ENCODE assay signal across 11 mouse cellular contexts in genomic region chr3:136672870-136673269, GRCm38 (mm10). TPM values are rescaled to one million over a fixed set of nuclear protein-coding genes. Genes with fewer than 3 reads are reported as not detected.
DNase-seq lines count a peak whose midpoint lies in the region; ATAC-seq and TF ChIP-seq lines count a peak whose summit lies in the region.
"Had no signal": no experiment of that assay in that cellular context is flagged by ENCODE, and none has a peak within 500 bp of the region (broad histone marks: within the 10 kb centered on the region; RNA-seq: fewer than 3 reads in every experiment).

No protein-coding gene starts in this region.

- TF ChIP-seq EP300 in liver, postnatal 0 days (IDR thresholded peaks at IDR 0.05; ENCODE audit: low read depth), result no peak

- H3K36me3 ChIP-seq in heart, embryonic 14.5 days (ENCODE audit: control insufficient read depth, insufficient read depth, low read length), result no peaks in the 10 kb centered on the region
- no peaks in the 10 kb centered on the region for H3K36me3 ChIP-seq in liver, postnatal 0 days (replicated peaks; ENCODE audit: insufficient read depth, low read length)
- H3K36me3 ChIP-seq in liver, embryonic 12.5 days, result no peaks in the 10 kb centered on the region
- H3K36me3 ChIP-seq in hindbrain, embryonic 14.5 days (replicated peaks; ENCODE audit: control insufficient read depth, insufficient read depth), result no peaks in the 10 kb centered on the region
- no peaks in the 10 kb centered on the region for H3K36me3 ChIP-seq in myocyte (ENCODE audit: control insufficient read depth, insufficient read depth)
- H3K36me3 ChIP-seq: heart, embryonic 12.5 days had no signal

- TF ChIP-seq POLR2A in myocyte (IDR thresholded peaks at IDR 0.05; ENCODE audit: insufficient read length, low read depth), result no peak

- TF ChIP-seq CTCF in liver, postnatal 0 days (IDR thresholded peaks at IDR 0.05; ENCODE audit: low read depth), result no peak

- H3K4me3 ChIP-seq in heart, embryonic 14.5 days (ENCODE audit: control insufficient read depth in 1 of 2, insufficient read depth in 1 of 2, low read depth in 1 of 2, low read length in 2 of 2), result no peak overlapping the region; a peak in 1 of 4 replicates
- H3K4me3 ChIP-seq in liver, postnatal 0 days (ENCODE audit: low read depth, low read length), result no peak overlapping the region
- no peak overlapping the region for H3K4me3 ChIP-seq in liver, embryonic 12.5 days
- H3K4me3 ChIP-seq in hindbrain, embryonic 14.5 days (replicated peaks; ENCODE audit: low read length), result peak overlapping the region; percentile 73
- peak overlapping the region; percentile 73 for H3K4me3 ChIP-seq in myocyte

- DNase-seq in heart, postnatal 14 days, result no peak
- no peak for DNase-seq in liver, postnatal 0 days
- DNase-seq in hindbrain, embryonic 14.5 days (ENCODE audit: low spot score), result no peak
- no peak for DNase-seq in frontal cortex, postnatal 14 days (ENCODE audit: low spot score in 2 of 2)
- no peak for DNase-seq in left cerebral cortex, adult 9 months (ENCODE audit: low spot score in 2 of 2)
- DNase-seq: cerebellum, adult 8-10 months; thymus, postnatal 4 days had no signal

- H3K79me2 ChIP-seq in myocyte (ENCODE audit: control insufficient read depth, insufficient read depth), result peaks cover 64% of the 10 kb centered on the region

- no peak overlapping the region for H3K9ac ChIP-seq in heart, embryonic 14.5 days (ENCODE audit: low read length)
- H3K9ac ChIP-seq in liver, postnatal 0 days (replicated peaks), result no peak overlapping the region
- H3K9ac ChIP-seq in liver, embryonic 12.5 days, result no peak overlapping the region
- peak overlapping the region; percentile 76; the same call in 1 of the 2 replicates for H3K9ac ChIP-seq in hindbrain, embryonic 14.5 days
- H3K9ac ChIP-seq: heart, embryonic 12.5 days had no signal

- intact Hi-C loops in heart, postnatal 14 days (cut with DNase I), result loop anchor here (10.0 kb wide), 1 partner anchor 162 kb away; no protein-coding TSS in a partner anchor

- peaks cover 2 to 36% of the 10 kb centered on the region in 2 experiments for H3K4me1 ChIP-seq in heart, embryonic 14.5 days (ENCODE audit: control insufficient read depth in 2 of 2, insufficient read depth in 2 of 2, low read length in 2 of 2)
- peaks cover 21% of the 10 kb centered on the region for H3K4me1 ChIP-seq in liver, postnatal 0 days (ENCODE audit: insufficient read depth)
- peaks cover 32% of the 10 kb centered on the region for H3K4me1 ChIP-seq in liver, embryonic 12.5 days
- H3K4me1 ChIP-seq in hindbrain, embryonic 14.5 days (replicated peaks; ENCODE audit: control insufficient read depth, insufficient read depth, low read length), result peaks cover 42% of the 10 kb centered on the region

- no peak for ATAC-seq in heart, embryonic 14.5 days (ENCODE audit: insufficient number of reproducible peaks, insufficient read depth, low FRiP score, low read depth)
- no peak for ATAC-seq in liver, postnatal 0 days
- no peak for ATAC-seq in liver, embryonic 12.5 days
- no peak for ATAC-seq in hindbrain, embryonic 14.5 days (ENCODE audit: low FRiP score)

- H3K4me2 ChIP-seq in heart, embryonic 14.5 days (ENCODE audit: low read length), result peak overlapping the region; percentile 86
- H3K4me2 ChIP-seq in liver, postnatal 0 days (ENCODE audit: low read depth, low read length), result peak overlapping the region; percentile 88
- H3K4me2 ChIP-seq in liver, embryonic 12.5 days, result no peak overlapping the region
- peak overlapping the region; percentile 69 for H3K4me2 ChIP-seq in hindbrain, embryonic 14.5 days (replicated peaks)
- H3K4me2 ChIP-seq in myocyte (ENCODE audit: low read depth), result peak overlapping the region; percentile 71

- no peak overlapping the region for H3ac ChIP-seq in myocyte (ENCODE audit: control insufficient read depth, insufficient read length)

- no peaks in the 10 kb centered on the region for H3K9me3 ChIP-seq in heart, embryonic 14.5 days (ENCODE audit: control insufficient read depth, low read length)
- H3K9me3 ChIP-seq in liver, postnatal 0 days (ENCODE audit: low read length), result no peaks in the 10 kb centered on the region
- no peaks in the 10 kb centered on the region for H3K9me3 ChIP-seq in liver, embryonic 12.5 days (replicated peaks)
- H3K9me3 ChIP-seq in hindbrain, embryonic 14.5 days (ENCODE audit: control insufficient read depth, low read length), result no peaks in the 10 kb centered on the region
- H3K9me3 ChIP-seq: heart, embryonic 12.5 days had no signal

- H3K27me3 ChIP-seq in heart, embryonic 14.5 days (ENCODE audit: control insufficient read depth, insufficient read depth, low read length), result no peaks in the 10 kb centered on the region
- H3K27me3 ChIP-seq in liver, postnatal 0 days (ENCODE audit: insufficient read depth, low read length), result no peaks in the 10 kb centered on the region
- no peaks in the 10 kb centered on the region for H3K27me3 ChIP-seq in liver, embryonic 12.5 days (replicated peaks)
- H3K27me3 ChIP-seq in hindbrain, embryonic 14.5 days (ENCODE audit: control insufficient read depth, insufficient read depth, low read length), result no peaks in the 10 kb centered on the region
- no peaks in the 10 kb centered on the region for H3K27me3 ChIP-seq in myocyte (ENCODE audit: control insufficient read depth, insufficient read depth, insufficient read length)
- H3K27me3 ChIP-seq: heart, embryonic 12.5 days had no signal

- 73% methylated on average over 3 of the region's 3 CpGs for WGBS in heart, embryonic 14.5 days
- WGBS in liver, postnatal 0 days (ENCODE audit: insufficient replicate concordance), result 60% methylated on average over 3 of the region's 3 CpGs
- 79% methylated on average over 3 of the region's 3 CpGs for WGBS in liver, embryonic 12.5 days (ENCODE audit: insufficient replicate concordance)
- 69% methylated on average over 3 of the region's 3 CpGs for WGBS in hindbrain, embryonic 14.5 days

- H3K27ac ChIP-seq in heart, embryonic 14.5 days (replicated peaks in 1 of 2; ENCODE audit: control insufficient read depth in 1 of 2, insufficient read depth in 1 of 2, low read depth in 2 of 2, low read length in 2 of 2), result no peak overlapping the region
- no peak overlapping the region for H3K27ac ChIP-seq in liver, postnatal 0 days (ENCODE audit: low read depth)
- H3K27ac ChIP-seq in liver, embryonic 12.5 days, result no peak overlapping the region
- no peak overlapping the region for H3K27ac ChIP-seq in hindbrain, embryonic 14.5 days

TF ChIP-seq in myocyte, 11 proteins besides CTCF, POLR2A, EP300 and RAD21:
- TF ChIP-seq CEBPB (IDR thresholded peaks at IDR 0.05; ENCODE audit: insufficient read depth, poor library complexity, severe bottlenecking) (no peak), TCF3 (IDR thresholded peaks at IDR 0.05; ENCODE audit: insufficient read length, low read depth) (no peak), USF1 (IDR thresholded peaks at IDR 0.05; ENCODE audit: low read depth) (no peak), TCF12 (IDR thresholded peaks at IDR 0.05; ENCODE audit: insufficient read depth, poor library complexity, severe bottlenecking) (no peak), MAX (IDR thresholded peaks at IDR 0.05; ENCODE audit: low read depth) (no peak), POLR2AphosphoS2 (IDR thresholded peaks at IDR 0.05; ENCODE audit: insufficient read length, low read depth) (no peak), MYOD1 (IDR thresholded peaks at IDR 0.05; ENCODE audit: control insufficient read depth in 1 of 3, insufficient read length in 2 of 3, low read depth in 2 of 3) (no peak), E2F4 (IDR thresholded peaks at IDR 0.05; ENCODE audit: insufficient read depth) (no peak), MYOG (IDR thresholded peaks at IDR 0.05; ENCODE audit: control insufficient read depth in 1 of 3, insufficient read depth in 1 of 3, insufficient read length in 2 of 3, low read depth in 2 of 3) (no peak)

RNA-seq across cellular contexts. Expression of gene Ppp3ca, which starts 2.9 kb away (rescaled TPM):
- polyA plus RNA-seq in heart, embryonic 14.5 days (2014; fragmentation: Nextera tagmentation; extraction: Ambion mirVana), result 61.0 and 67.2 TPM in 2 replicates
- total RNA-seq in heart, postnatal 14 days (2021), result 10 to 100 TPM; 50.0 to 53.5 TPM
- 21.6 and 23.7 TPM in 2 replicates for polyA plus RNA-seq in liver, postnatal 0 days (2015; fragmentation: Nextera tagmentation; extraction: Ambion mirVana)
- 25.3 and 27.8 TPM in 2 replicates for polyA plus RNA-seq in liver, embryonic 12.5 days (2016; fragmentation: Nextera tagmentation; extraction: Ambion mirVana)
- polyA plus RNA-seq in hindbrain, embryonic 14.5 days (2014; fragmentation: Nextera tagmentation; extraction: Ambion mirVana), result 181 and 205 TPM in 2 replicates
- polyA plus RNA-seq in myocyte (2012; fragmentation: generic; extraction: Trizol), result 34.0 TPM

Comparison
In these comparisons a context has a peak if more than half of its experiments do, and no peak if none do; other contexts are left out.
1. H3K4me3 ChIP-seq: peak in hindbrain, embryonic 14.5 days (single experiment) and myocyte (single experiment); none in heart, embryonic 14.5 days (0 of 2), liver, postnatal 0 days (single experiment) and liver, embryonic 12.5 days (single experiment).